Mouse (Mus musculus): ENCODE results near the gene Tgfbrap1. TPM values are rescaled to one million over a fixed set of nuclear protein-coding genes. Genes with fewer than 3 reads are reported as not detected.

Tgfbrap1 gene
- polyA plus RNA-seq, 1 experiment = 7.4 TPM

GRCm38 (mm10) chr1:43010461-43010860 is 88.0 kb downstream of the Tgfbrap1 start:
- Histone ChIP-seq H3K27me3 (ENCODE audit: control insufficient read depth, insufficient read depth, low read length) (no peaks in the 10 kb centered on the region), H3K4me1 (ENCODE audit: control insufficient read depth, insufficient read depth, low read length) (no peaks in the 10 kb centered on the region; the same call in 1 of the 2 replicates), H3K36me3 (ENCODE audit: control insufficient read depth, insufficient read depth, low read length) (no peaks in the 10 kb centered on the region), H3K4me3 (ENCODE audit: control insufficient read depth, low read depth, low read length) (no peak overlapping the region), H3K27ac (ENCODE audit: control insufficient read depth, insufficient read depth, low read depth, low read length) (no peak overlapping the region)
- no peak for TF ChIP-seq CTCF (IDR thresholded peaks at IDR 0.05; ENCODE audit: control insufficient read depth, insufficient read depth, insufficient replicate concordance, low read depth, low read length)
- TF ChIP-seq POLR2A (IDR thresholded peaks at IDR 0.05; ENCODE audit: control insufficient read depth, low read depth, low read length) = no peak

- no peak overlapping the region for H3K4me3 ChIP-seq (ENCODE audit: control insufficient read depth, low read depth, low read length)
- H3K4me1 ChIP-seq (ENCODE audit: control insufficient read depth, insufficient read depth, low read length) = no peaks in the 10 kb centered on the region; the same call in 1 of the 2 replicates
- TF ChIP-seq CTCF (IDR thresholded peaks at IDR 0.05; ENCODE audit: control insufficient read depth, insufficient read depth, insufficient replicate concordance, low read depth, low read length) (no peak), POLR2A (IDR thresholded peaks at IDR 0.05; ENCODE audit: control insufficient read depth, low read depth, low read length) (no peak)
- H3K36me3 ChIP-seq (ENCODE audit: control insufficient read depth, insufficient read depth, low read length) = no peaks in the 10 kb centered on the region
- no peak overlapping the region for H3K27ac ChIP-seq (ENCODE audit: control insufficient read depth, insufficient read depth, low read depth, low read length)
- H3K27me3 ChIP-seq (ENCODE audit: control insufficient read depth, insufficient read depth, low read length) = no peaks in the 10 kb centered on the region
These were observed 91.9 kb downstream of the Tgfbrap1 start for GRCm38 (mm10) chr1:43006524-43006923.

GRCm38 (mm10) chr1:43006051-43006514 is 92.4 kb downstream of the Tgfbrap1 start:
- no peak overlapping the region for H3K27ac ChIP-seq (ENCODE audit: control insufficient read depth, insufficient read depth, low read depth, low read length)
- no peak overlapping the region for H3K4me3 ChIP-seq (ENCODE audit: control insufficient read depth, low read depth, low read length)
- H3K36me3 ChIP-seq (ENCODE audit: control insufficient read depth, insufficient read depth, low read length) = no peaks in the 10 kb centered on the region
- TF ChIP-seq CTCF (IDR thresholded peaks at IDR 0.05; ENCODE audit: control insufficient read depth, insufficient read depth, insufficient replicate concordance, low read depth, low read length) (no peak), POLR2A (IDR thresholded peaks at IDR 0.05; ENCODE audit: control insufficient read depth, low read depth, low read length) (no peak)
- no peaks in the 10 kb centered on the region; the same call in 1 of the 2 replicates for H3K4me1 ChIP-seq (ENCODE audit: control insufficient read depth, insufficient read depth, low read length)
- no peaks in the 10 kb centered on the region for H3K27me3 ChIP-seq (ENCODE audit: control insufficient read depth, insufficient read depth, low read length)

Other genes with a start within 250 kb of the Tgfbrap1 start
- gene Mrps9, start 247.4 kb downstream of the Tgfbrap1 start, polyA plus RNA-seq (2012; rRNA removed) = 24.1 and 24.3 TPM in 2 replicates
- 0.29 and 0.57 TPM in 2 replicates for gene Gpr45, start 145.8 kb downstream of the Tgfbrap1 start, polyA plus RNA-seq (2012; rRNA removed)
- gene AI597479, start 73 bp upstream of the Tgfbrap1 start, polyA plus RNA-seq (2012; rRNA removed) = 8.6 and 10.7 TPM in 2 replicates
- gene Fhl2, start 98.3 kb upstream of the Tgfbrap1 start, polyA plus RNA-seq (2012; rRNA removed) = 12.1 and 13.7 TPM in 2 replicates

Data from testis, adult 2 months (tissue).